Mouse (Mus musculus): ENCODE measurements around the gene Ist1.

The Ist1 gene

DNA sequence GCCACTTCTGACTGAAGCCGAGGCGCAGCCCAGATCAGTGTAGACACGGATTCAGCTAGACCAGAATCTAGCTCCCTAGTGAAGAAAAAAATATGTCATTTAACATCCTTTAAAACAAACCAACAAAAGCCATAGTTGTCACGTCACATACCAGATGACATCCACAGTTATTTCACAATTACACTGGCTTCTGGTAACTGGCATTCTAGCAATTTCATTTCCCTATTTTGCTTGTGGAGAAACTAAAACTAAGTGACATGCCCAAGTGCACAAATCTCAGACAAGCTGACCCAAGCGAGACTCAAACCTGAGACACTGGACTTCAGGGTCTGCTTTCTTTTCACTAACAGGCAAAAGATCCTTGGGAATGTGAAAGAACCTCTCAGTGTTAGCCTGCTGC, 10.9 kb downstream of the Ist1 start:
- no peak for DNase-seq (ENCODE audit: extremely low spot score)

DNA sequence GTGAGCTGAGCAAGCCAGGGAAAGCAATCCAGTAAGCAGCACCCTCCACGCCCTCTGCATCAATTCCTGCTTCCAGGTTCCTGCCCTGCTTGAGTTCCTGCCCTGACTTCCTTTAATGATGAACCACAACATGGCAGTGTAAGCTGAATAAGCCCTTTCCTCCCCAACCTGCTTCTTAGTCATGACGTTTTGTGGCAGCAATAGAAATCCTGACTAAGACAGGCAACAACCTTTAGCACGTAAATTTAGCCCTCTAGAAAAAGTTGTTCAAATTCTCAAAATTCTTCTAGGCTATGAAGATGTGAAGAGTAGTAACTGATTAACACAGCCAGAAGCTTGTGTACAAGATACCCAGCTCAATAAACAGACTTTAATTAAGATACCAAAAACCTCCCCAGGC, 11.5 kb downstream of the Ist1 start:
- DNase-seq (ENCODE audit: extremely low spot score) = no peak

DNA sequence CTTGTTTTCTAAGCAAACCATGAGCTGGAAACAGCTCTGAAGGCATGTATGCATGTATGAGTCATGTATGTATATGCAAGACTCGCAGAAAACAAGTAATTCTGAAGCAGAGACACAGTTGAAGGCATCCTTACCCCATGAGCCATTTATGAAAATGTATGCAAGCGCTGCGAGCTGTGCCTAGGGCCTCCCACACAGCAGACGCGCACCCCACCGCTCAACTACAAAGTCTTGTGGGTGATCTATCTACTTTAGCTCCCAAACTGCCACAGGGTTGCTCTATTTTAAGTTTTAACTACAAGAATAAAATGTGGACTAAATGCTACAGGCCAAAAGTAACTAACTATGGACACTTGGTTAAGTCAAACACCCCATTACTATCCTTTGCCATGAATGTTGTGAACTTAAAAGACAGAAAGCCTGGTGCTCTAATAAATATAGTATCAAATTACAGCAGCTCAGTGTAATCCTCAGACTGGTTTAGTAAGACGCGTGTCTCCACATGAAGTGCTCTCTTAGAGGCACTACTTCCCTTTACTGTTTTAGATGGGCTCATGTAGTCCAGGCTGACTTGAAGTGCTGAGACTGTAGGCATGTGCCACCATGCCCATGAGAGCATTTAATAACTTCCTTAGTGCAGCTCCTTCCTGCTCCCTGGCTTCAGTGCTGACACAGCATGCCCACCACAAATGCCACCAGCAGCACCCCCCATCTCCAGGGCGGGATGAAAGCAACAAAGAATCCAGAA, 17.0 kb downstream of the Ist1 start:
- no peak for DNase-seq (ENCODE audit: extremely low spot score)

DNA sequence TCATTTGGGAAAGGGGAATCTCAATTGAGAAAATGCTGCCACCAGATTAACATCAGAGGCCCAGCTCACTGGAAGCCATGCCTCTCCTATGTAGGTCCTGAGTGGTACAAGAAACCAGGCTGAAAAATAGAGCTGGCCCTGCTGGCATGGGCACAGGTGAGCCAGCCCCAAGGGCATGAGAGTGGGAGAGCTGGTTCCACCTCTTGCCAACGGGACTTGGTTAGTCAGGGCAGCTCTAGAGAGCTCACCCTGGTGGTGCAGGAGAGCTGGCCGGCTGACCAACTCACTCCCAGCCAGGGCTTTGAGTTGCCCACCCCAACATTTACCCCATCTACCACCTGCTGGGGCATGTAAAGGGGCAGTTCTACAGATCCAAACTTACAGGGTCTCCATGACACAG, 19.5 kb downstream of the Ist1 start:
- DNase-seq (ENCODE audit: extremely low spot score) = no peak

DNA sequence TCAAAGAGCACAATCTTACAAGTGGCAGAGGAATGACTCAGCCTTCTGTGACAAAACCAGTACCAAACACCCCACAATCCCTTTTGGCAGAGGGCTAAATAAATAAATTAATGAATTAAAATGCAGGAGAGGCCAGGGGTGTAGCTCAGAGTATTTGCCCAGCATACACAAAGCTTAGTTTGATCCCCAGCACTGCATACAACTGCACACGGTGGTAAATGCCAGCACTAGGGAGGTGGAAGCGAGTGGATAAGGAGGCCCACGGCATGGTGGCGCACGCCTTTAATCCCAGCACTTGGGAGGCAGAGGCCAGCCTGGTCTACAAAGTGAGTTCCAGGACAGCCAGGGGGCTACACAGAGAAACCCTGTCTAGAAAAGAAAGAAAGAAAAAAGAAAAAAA, 20.4 kb downstream of the Ist1 start:
- no peak for DNase-seq (ENCODE audit: extremely low spot score)

DNA sequence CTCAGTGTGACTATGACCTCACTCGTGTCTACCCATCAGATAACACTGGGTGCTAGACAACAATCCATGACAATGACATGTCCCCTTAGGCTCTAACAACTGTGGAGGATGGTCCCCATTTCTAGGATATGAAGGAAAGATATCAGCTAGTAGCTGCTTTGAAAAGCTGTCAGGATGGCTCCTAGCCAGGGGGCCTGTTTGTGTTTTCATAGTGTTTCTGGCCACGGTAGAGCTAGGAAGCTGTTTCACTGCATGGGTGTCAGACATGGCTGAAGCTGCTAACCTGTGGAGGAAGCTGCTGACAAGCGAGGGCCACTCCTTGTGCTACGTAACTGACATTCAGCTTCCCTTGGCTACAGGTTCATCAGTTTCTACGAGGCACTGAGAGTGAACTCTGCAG, 26.4 kb downstream of the Ist1 start:
- DNase-seq (ENCODE audit: extremely low spot score) = no peak

DNA sequence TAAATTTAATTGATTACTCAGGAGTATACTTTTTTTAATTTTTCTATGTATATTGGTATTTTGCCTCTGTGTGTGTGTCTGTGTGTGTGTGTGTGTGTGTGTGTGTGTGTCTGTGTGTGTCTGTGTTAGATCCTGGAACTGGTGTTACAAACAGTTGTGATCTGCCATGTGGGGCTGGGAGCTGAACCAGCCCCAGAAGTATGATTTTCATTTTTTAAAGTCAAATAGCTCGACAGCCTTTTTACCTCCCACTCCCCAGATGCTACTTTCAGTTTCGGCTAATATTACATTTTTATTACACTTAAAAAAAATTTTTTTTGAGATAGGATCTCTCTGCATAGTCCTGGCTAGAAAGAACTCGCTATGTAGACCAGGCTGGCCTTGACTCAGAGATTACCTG, 30.7 kb downstream of the Ist1 start:
- no peak for DNase-seq (ENCODE audit: extremely low spot score)

DNA sequence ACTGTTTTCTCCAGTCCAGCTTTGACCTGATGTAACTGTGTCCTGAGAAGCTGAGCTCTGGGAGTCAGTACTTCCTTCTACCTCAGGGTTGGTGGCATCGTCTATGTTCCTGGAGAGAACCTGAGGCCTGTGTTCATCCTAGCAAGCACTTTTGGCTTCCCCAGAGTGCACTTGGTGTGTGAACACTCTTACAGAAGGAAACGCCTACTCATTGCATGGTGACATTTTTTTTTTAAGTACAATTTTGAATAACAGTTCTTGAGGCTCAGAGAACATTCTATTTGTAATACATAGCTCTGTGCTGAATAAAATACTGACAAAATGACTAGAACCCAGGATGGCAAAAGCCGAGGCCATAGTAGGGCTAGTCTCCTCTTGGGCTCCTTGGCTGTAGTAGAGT, 36.2 kb downstream of the Ist1 start:
- no peak for DNase-seq (ENCODE audit: extremely low spot score)

DNA sequence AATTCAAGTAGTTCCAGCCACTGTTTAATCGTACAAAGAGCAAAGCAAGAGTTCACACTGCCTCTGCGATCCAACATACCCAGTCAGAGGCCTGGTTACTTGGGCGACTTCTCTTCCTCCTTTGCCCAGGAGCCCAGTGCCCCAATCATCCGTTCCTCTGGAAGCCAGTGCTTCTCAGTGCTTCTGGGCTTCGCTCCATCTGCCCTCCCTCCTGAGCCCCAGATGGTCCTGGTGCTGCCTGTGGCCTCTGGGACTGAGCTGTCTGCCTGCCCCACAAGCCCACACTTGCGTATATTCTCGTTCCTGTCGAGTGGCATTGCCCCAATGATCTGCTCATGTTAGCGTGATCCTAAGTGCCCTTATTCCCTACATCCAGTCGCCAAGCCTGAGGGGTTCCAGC, 42.3 kb downstream of the Ist1 start:
- DNase-seq (ENCODE audit: extremely low spot score) = no peak

DNA sequence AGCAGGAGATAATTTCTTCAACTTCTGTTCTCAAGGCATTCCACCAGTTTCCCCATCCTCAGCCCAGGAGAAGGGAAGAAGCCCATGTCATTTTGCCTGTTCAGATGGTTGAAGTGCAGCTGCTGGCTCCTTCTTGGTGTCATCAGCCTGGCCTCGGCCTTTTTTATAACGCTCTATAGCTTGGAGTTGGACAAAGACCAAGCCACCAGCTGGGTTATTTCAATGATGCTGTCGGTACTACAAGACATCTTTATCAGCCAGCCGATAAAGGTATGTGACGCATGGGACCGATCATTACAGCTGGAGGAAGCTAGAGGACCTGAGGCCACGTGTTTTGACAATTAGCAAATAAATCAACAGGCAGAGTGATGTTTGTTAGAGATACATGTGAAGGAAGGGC, 44.6 kb downstream of the Ist1 start:
- no peak for DNase-seq (ENCODE audit: extremely low spot score)

DNA sequence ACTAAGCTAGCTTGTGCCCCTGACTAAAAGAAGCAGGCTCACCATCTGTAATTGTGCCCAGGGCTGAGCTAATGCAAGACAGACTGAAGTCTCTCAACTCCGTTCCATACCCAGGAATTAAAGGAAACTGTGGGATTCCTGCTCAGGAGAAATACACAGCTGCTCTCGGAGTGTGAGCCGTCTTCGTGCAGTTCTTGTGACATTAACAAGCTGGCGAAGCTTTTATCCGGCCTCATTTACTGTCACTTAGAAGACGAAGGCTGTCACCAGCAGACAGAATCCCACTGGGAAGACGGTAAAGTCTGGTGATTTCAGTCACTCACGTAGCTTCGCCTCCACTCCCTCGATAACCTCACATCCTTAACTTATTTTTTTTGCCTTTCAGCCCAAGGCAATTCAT, 45.7 kb downstream of the Ist1 start:
- no peak for DNase-seq (ENCODE audit: extremely low spot score)

DNA sequence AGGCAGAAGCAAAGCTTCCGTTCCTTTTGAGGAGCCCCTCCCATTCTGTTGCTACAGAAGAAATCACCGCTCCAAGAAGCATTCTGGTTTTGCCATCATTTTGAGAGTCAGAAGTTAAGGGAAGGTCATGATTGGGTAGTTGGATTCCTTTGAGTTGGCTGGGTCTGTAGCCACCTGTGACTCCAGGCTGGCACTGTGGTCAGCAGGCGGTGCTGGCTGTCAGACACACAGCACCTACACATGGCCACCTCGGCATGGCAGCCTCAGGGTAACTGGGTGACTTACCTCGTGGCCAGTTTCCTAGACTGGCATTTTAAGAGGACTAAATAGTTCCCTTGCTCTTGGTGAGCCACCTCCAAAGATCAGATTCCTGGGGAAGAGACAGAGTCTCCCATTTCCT, 51.8 kb downstream of the Ist1 start:
- DNase-seq (ENCODE audit: extremely low spot score) = no peak

DNA sequence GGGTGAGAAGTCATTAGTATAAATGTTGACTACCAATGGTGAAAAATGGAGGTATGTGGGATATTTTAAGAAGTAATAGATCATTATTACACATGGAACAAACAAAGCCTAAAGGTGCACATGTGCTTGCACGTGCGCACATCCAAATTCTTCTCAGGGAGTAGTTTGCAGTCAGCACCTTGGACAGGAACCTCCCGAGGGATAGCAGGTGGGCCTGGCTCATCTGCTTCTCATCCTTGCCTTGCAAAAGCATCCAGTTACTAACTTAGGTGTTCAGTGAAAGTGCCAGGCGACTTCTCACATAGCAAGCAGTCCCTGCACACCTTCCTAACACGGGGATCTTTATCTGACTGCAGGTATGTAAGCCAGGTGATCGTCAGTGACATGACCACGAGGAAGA, 52.6 kb downstream of the Ist1 start:
- no peak for DNase-seq (ENCODE audit: extremely low spot score)

DNA sequence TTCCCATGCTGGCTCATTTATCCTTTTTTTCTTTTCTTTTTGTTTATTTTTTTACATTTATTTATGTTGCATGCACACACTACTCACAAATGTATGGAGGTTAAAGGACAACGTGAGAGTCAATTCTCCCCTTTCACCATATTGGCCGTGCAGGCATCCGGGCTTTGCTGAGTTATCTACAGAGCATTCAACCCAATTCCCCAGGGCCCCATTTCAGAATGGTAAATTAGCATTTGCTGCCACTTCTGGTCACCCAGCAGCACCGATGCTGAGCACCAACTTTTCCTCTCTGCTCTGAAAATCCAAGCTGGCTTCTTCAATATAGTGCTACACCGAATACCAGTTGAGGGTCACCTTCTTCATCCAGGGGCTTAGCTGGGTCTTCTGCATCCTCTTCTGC, 54.2 kb downstream of the Ist1 start:
- DNase-seq (ENCODE audit: extremely low spot score) = no peak

DNA sequence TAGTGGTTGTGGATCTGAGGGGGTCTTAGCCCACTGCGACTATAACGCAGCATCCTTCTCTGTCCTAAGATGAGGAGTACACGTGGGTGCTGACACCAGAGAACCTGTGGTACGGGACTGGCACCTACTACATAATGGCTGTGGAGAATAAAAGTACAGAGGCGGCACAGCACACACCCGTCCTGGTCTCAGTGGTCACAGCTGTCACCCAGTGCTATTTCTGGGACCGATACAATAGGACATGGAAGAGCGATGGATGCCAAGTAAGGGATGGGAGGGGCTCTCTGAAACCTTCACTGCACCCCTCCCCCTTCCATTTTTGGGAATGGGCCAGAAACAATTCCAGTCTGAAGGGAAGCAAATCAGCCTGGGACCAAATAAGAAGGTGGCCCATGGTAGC, 57.9 kb downstream of the Ist1 start:
- no peak for DNase-seq (ENCODE audit: extremely low spot score)

DNA sequence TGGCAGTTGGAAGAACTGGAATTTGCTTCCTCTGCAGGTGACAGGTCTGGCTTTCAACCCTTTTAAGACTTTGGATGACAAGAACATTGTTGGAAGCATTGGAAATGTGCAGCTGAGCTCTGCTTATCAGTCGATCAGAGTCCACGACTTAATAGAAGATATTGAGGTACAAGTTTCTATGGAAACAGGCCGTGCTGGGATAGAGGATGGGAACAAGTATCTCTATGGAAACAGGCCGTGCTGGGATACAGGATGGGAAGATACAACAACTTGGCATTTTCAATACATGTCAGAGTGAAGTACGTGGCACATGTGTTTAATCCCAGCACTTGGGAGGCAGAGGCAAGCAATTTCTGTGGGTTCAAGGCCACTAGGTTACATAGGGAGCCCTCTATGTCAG, 60.6 kb downstream of the Ist1 start:
- no peak for DNase-seq (ENCODE audit: extremely low spot score)

DNA sequence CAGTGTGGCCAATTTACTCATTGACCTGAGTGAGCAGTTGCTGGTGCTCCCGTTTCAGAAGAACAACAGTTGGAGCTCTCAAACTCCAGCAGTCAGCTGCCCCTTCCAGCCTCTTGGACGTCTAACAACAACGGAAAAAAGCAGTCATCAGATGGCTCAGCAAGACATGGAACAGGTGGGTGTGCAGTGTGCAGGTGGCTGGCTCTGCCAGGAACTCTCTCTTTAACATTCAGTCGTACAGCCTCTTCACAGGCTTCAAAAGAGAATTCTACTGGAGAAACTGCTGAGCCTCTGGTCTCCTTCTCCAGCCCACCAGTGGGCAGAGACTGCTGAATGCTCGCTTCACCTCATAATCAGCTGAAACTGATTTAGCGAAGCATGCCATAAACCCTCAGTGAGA, 64.4 kb downstream of the Ist1 start:
- DNase-seq (ENCODE audit: extremely low spot score) = no peak
